Mouse (Mus musculus): Measurements from ENCODE around the gene Tmem246.

DNA sequence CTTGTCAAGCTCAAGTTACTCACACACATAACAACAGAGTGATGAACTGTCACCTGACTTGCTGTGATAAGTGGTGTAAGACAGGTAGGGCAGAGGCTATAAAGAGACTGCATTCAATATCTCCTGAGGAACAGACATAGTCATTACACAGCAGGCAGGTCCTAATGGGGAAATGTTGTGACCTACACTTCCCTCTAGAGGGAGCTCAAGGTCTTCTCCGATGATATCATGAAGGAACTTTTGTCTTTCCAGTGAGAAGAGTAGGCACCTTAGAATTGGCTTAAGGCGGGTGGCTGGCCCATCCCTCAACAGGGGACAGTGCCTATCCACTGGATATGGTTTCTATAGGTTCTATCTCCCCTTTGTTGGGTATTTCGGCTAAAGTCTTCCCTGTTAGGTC is 30.1 kb downstream of the Tmem246 start:
- TF ChIP-seq POLR2A (IDR thresholded peaks at IDR 0.05; ENCODE audit: borderline replicate concordance, low read depth, low read length), result no peak
- no peak for TF ChIP-seq CTCF (IDR thresholded peaks at IDR 0.05; ENCODE audit: low read depth, low read length)
